In genomic region chrX:105763612-105764011, GRCm38 (mm10) we compare ENCODE assay signal across 10 mouse cellular contexts. TPM values are rescaled to one million over a fixed set of nuclear protein-coding genes. Genes with fewer than 3 reads are reported as not detected.
A peak's percentile ranks its signal among the peaks of the same experiment; 100 is the strongest.
DNase-seq lines count a peak whose midpoint lies in the region; ATAC-seq and TF ChIP-seq lines count a peak whose summit lies in the region.
"Had no signal": no experiment of that assay in that cellular context is flagged by ENCODE, and none has a peak within 500 bp of the region (broad histone marks: within the 10 kb centered on the region; RNA-seq: fewer than 3 reads in every experiment).

No protein-coding gene starts in this region.

- H3K27me3 ChIP-seq in kidney, adult 2 months (replicated peaks; ENCODE audit: control insufficient read depth, insufficient read depth, low read length): peaks cover 3% of the 10 kb centered on the region; the same call in 1 of the 2 replicates
- H3K27me3 ChIP-seq in neural tube, embryonic 14.5 days (ENCODE audit: control insufficient read depth, insufficient read depth, low read length): peaks cover 17% of the 10 kb centered on the region

- WGBS in kidney, adult 2 months: under 1% methylated on average over 20 of the region's 20 CpGs
- 10% methylated on average over 20 of the region's 20 CpGs for WGBS in neural tube, embryonic 14.5 days

- H3K4me2 ChIP-seq in neural tube, embryonic 14.5 days (ENCODE audit: low read depth, low read length): peak overlapping the region; percentile 52

- H3K9ac ChIP-seq in neural tube, embryonic 14.5 days (replicated peaks; ENCODE audit: low read depth, low read length): no peak overlapping the region

- DNase-seq in kidney, adult 2 months: no peak
- no peak for DNase-seq in kidney, postnatal 36 days
- DNase-seq in urinary bladder, postnatal 4 days (ENCODE audit: low spot score in 2 of 2): peak; percentile 18 to 61
- DNase-seq in urinary bladder, adult 2 months (ENCODE audit: low spot score): no peak
- DNase-seq in kidney, postnatal 4 days: peak; percentile 24 to 33

- peak; percentile 52 for ATAC-seq in granulocyte monocyte progenitor cell, adult 5-6 weeks (replicated peaks; ENCODE audit: poor library complexity, severe bottlenecking)
- ATAC-seq in neural tube, embryonic 14.5 days (ENCODE audit: low read depth): peak; percentile 48
- ATAC-seq in erythroblast, adult 5-6 weeks (replicated peaks; ENCODE audit: low FRiP score, poor library complexity, severe bottlenecking): no peak

- no peaks in the 10 kb centered on the region for H3K36me3 ChIP-seq in kidney, adult 2 months (ENCODE audit: control insufficient read depth, insufficient read depth, low read length)
- no peaks in the 10 kb centered on the region for H3K36me3 ChIP-seq in neural tube, embryonic 14.5 days (ENCODE audit: control insufficient read depth, insufficient read depth, low read length)

- H3K4me1 ChIP-seq in kidney, adult 2 months (ENCODE audit: control insufficient read depth, insufficient read depth, low read length): 0 out of 2 replicates have a peak, but pooled peaks cover 4% of the 10 kb centered on the region
- H3K4me1 ChIP-seq in neural tube, embryonic 14.5 days (ENCODE audit: control insufficient read depth, insufficient read depth, low read length): no peaks in the 10 kb centered on the region

- peak overlapping the region; percentile 35; the same call in 1 of the 2 replicates for H3K4me3 ChIP-seq in kidney, adult 2 months (ENCODE audit: insufficient read depth, low read depth, low read length)
- H3K4me3 ChIP-seq in neural tube, embryonic 14.5 days (ENCODE audit: low read depth, low read length): peak overlapping the region; percentile 31

- no peak for TF ChIP-seq POLR2A in kidney, adult 2 months (IDR thresholded peaks at IDR 0.05; ENCODE audit: low read depth, low read length)

- no peaks in the 10 kb centered on the region for H3K9me3 ChIP-seq in neural tube, embryonic 14.5 days (ENCODE audit: control insufficient read depth, low read length)

- no peak overlapping the region for H3K27ac ChIP-seq in kidney, adult 2 months (ENCODE audit: insufficient read depth, low read depth, low read length)
- H3K27ac ChIP-seq in neural tube, embryonic 14.5 days (ENCODE audit: low read depth, low read length): no peak overlapping the region

- TF ChIP-seq CTCF in kidney, adult 2 months (conservative IDR thresholded peaks at IDR 0.05; ENCODE audit: insufficient read depth, insufficient read length, low read depth, low read length): no peak

RNA-seq across cellular contexts. Expression of gene Fgf16, which starts 0.5 kb away (rescaled TPM):
- 0.15 and 0.19 TPM in 2 replicates for polyA plus RNA-seq in kidney, adult 2 months (2012; rRNA removed)
- polyA plus RNA-seq in urinary bladder, adult 2 months (2012; rRNA removed): 0.50 and 0.52 TPM in 2 replicates
- not detected in 2 replicates for total RNA-seq in granulocyte monocyte progenitor cell, adult 5-6 weeks (2014; fragmentation: Nextera tagmentation)
- not detected in 2 replicates for total RNA-seq in granulocyte monocyte progenitor cell, adult 5-6 weeks (2017)
- polyA plus RNA-seq in neural tube, embryonic 14.5 days (2014; fragmentation: Nextera tagmentation; extraction: Ambion mirVana): not detected in 2 replicates
- total RNA-seq in erythroblast, adult 5-6 weeks (2015; ENCODE audit: low replicate concordance): not detected in 2 replicates
- total RNA-seq in erythroblast, adult 5-6 weeks (2017; ENCODE audit: low replicate concordance): not detected in 2 replicates
- total RNA-seq: MEL had no signal
- polyA plus RNA-seq: testis, adult 2 months had no signal

Comparison
In these comparisons a context has a peak if more than half of its experiments do, and no peak if none do; other contexts are left out.
1. DNase-seq: peak in urinary bladder, postnatal 4 days (2 of 2) and kidney, postnatal 4 days (2 of 2); none in kidney, adult 2 months (single experiment), kidney, postnatal 36 days (0 of 2) and urinary bladder, adult 2 months (single experiment).